Mouse (Mus musculus) thymus, postnatal 36 days (tissue): Measurements from ENCODE around the gene Armcx5.
A peak's percentile ranks its signal among the peaks of the same experiment; 100 is the strongest.
"Not testable (repeated sequence)": the region's sequence is repeated elsewhere in the genome, so short reads cannot be mapped to it uniquely, and the experiment has no call there.

Experiments
- DNase-seq, 2 experiments: peaks; one replicate each; pipeline ENCODE4 v3.0.0; 2022; ENCODE audit warnings: mixed read lengths in 2 of 2

Gene Armcx5

DNA sequence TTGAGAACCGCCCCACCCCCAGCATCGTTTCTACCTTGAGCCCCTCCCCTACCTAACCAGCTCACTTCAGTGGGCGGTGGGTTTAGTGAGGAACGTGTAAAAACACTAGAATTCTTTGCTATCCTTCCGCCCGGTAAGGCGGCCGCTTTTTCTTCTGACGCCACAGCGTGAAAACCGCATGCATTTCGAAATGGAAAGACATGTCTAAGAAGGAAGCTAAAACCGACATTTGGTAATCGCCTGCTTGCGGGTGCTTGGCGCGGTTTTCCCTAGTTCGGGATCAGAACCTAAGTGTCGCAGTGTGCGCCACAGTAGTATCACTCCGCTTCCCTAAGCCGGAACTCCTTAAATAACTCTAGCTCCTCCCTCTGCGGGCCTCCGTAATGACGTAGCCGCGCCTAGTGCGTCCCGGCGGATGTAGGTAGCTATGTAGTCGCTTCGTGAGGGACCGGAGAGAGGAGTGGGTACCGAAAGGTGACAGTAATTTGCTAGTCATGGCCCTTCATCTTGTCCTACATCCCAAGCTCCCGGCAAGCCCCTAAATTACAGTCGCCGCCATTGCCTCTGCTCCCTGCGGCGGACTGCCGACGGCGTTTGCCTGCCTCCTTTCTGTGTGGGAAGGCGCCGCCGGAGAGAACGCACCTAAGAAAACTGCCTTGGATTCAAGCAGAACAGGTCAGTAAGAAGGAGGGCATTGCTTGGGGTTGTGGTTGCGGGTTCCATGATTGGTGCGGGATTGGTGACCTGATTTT lies at the start of gene Armcx5, which contains the start of gene Gprasp1:
Armcx5 (plus strand) TSS at position 430 of the 752 bp plus-strand sequence.
Gprasp1 (plus strand) TSS at position 430 of the 752 bp plus-strand sequence.
- peak; percentile 81 to 86 for DNase-seq

DNA sequence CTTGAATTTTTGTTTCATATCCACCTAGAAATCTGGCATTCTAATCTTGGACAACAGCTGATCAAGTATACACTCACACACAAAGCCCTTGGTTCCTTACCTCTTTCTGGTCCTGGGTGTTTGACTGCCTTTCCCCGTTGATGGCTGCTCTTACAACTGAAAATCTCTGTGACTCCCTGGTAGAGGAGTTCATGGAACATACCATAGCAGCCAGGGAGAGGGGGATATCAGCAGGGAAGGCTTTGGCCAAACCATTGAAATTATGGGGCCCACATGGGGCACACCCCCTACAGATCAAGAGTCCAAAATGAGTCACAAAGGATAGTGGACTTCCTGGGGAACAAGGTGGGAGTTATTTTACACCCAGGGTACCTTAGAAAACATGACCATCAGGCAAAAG lies 48.9 kb upstream of the Armcx5 start, which contains the start of gene Tcp11x2:
Tcp11x2 (minus strand) TSS at position 158 of the 400 bp plus-strand sequence.
- DNase-seq, result no peak

DNA sequence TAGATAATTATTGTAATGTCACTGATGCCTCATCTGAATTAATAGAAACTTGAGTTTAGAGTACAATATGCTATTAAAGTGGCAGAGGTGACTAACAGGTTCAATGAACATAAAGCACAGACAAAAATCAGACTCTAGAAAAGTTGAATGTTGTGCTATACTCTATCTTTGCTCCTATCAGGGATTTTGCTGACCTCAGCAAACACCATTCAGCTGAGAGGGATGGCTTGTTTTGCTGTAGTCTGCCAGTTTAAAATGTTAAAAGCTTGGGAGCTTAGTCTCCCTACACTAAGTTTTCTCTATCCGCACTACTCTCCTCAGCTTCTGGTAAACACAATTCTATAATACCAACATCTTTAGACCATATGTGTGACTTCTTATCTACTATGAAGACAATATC lies 39.4 kb upstream of the Armcx5 start:
- no peak for DNase-seq

DNA sequence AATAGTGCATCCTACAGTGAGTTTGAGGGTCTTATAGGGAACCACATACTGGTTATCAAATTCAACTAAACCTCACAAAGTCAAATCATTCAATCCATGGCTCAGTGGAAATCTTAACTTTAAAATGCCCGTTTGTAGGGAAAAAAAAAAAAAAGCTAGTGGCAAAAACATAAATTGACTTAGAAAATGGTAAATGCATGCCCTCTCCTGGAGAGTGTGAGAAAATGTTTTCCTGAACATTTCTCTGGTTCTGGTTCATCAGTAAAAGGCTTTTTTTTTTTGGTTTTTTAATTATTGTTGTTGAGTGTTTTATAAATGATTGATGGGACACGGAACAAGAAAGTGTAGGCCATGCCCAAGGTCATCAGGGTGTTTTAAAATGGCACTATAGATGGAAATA lies 38.2 kb upstream of the Armcx5 start:
- no peak for DNase-seq

DNA sequence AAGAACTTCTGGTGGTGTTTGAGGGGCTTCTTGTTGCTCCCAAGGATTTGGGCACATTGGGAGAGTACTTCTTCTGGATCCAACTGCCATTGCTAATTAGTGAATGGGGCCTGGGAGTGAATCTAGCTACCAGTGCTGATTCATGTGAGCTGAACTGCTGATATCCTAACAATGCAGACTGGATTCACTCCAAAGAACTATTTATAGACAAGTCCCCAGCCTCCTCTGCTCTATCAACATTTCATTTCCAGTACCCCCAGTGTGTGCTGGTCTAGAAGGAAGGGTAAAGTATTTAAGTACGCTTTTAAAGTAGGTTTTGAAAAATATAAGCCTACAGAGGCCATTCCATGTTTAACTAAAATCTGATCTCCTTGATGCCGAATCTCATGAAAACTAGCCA lies 29.7 kb upstream of the Armcx5 start:
- DNase-seq, result no peak

DNA sequence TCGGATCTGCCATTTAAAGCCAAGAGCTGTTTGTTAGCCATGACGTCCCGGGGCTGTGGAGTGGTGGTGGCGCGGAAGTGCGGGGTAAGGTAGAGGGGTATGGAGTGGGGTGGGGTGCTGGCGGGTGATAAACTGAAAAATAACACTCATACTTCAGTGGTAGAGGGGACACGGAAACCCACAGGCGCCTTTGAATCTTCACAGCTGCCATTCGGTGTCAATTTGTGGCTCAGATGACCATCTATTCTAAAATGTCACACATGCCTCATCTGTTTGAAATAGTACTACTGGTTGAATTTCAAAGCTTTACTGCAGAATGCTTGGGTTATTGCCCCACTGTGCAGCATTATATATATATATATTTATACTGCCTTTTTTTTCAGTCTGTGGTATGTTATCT lies 17.4 kb upstream of the Armcx5 start, which contains the start of gene Tmsb15a:
Tmsb15a (minus strand) TSS at position 101 of the 400 bp plus-strand sequence.
- no peak for DNase-seq

DNA sequence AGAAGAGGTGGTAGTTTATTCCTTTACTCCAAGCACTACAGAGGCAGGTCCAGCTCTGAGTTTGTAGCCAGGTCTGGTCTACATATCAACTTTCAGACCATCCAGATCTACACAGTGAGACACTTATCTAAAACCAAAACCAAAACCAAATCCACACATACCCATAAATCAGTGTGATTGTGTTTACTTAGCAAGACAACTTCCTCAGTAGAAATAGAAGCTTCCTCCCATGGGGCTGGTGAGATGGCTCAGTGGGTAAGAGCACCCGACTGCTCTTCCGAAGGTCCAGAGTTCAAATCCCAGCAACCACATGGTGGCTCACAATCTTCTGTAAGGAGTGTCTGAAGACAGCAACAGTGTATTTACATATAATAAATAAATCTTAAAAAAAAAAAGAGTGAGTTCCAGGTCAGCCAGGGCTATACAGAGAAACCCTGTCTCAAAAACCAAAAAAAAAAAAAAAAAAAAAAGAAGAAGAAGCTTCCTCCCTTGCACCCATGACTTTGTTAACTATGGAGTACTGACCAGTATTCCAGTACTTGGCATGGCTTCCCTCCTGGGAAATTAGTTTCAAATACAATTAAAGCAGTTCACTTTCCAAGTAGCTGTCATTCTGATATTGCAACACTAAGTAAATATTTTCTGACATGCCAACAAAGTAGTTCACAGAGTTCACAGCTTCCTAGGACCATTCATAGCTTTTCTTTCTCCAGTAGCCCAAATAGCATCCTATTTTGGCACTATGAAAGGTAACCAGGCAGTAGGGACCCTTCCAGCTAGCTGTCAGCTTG lies 3.6 kb upstream of the Armcx5 start:
- no peak for DNase-seq

DNA sequence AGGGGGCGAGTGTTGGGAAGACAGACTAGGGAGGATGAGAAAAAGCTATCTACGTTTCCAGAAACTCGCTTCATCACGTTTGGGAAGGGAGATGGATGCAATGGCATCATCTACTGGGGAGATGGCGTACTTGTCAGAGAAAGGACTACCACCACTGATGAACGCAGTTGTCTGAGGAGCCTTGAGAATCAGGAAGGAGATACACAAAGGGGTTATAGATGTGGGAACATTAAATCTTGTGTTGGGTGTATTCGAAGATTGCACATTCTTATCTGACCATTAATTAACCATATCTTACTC lies 473 bp downstream of the Armcx5 start:
- no peak for DNase-seq

DNA sequence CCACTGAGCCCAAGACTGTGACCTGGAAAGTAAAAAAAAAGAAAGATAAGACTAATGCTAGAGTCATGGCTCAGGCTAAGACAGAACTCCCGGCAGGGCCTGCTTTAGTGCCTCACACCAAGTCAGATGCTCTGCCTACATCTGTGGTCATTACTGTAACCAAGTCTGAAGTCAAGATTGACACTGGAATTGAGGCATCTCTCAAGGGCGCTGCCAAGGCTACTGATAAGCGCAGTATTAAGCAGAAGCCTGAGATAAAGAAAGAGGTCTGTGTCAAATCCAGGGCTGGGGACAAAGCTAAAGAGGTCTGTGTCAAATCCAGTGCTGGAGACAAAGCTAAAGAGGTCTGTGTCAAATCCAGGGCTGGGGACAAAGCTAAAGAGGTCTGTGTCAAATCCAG lies 2.8 kb downstream of the Armcx5 start:
- DNase-seq, result not testable (repeated sequence)

DNA sequence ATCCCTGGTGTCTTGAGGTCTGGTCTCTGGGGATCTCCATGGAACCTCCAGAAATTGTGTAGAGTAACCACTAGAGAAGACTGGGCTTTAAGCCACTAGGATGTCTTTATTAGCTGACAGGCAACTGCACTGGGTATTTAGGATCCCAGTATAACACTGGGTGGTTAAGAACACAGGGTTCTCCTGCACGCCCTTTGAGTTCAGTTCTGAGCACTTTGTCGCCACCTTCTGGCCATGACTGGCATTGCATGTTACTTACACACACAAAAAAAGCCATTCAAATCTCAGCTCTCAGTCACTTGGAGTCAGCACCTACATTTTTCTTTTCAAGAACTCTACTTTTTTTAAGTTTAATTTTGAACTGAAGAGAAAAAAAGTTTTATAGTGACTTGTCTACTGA lies 10.3 kb downstream of the Armcx5 start:
- DNase-seq, result peak; percentile 55 to 61

DNA sequence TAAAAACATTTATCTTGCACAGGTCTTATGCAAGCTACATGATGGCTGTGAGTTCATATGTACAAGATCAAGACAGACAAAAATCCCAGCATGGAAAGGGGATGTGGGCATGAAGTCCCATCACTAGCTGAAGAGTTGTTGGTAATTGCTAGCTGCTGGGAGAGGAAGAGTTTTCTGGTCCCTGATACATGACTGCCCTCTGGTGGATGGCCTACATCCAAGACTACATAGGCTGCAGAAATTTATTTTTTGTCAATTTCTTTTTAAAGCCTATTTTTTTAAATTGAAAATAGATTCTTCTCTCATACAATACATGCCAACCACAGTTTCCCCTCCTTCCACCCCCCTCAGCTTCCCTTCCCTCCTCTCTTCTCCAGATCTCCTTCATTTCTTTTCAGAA lies 19.2 kb downstream of the Armcx5 start:
- peak in 1 of 2 experiments; percentile 1 for DNase-seq

DNA sequence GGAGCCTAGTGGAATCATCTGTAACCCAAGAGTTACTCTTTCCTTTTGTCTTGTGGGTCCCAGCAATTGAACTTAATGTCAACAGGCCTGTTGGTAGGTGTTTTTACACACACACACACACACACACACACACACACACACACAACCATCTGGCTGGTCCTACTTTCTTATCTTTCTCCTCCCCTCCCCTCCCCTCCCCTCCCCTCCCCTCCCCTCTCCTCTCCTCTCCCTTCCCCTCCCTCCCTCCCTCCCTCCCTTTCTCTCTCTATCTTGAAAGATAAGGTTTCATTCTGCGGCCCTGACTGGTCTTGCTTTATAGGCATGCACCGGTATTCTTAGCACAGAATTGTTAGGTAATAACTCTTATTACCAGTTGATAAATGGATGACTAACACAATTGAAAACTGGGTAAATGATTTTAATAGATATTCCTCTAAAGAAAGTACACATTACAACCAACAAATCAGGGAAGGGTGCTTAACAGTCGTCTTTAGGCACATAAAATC lies 25.6 kb downstream of the Armcx5 start:
- no peak for DNase-seq

DNA sequence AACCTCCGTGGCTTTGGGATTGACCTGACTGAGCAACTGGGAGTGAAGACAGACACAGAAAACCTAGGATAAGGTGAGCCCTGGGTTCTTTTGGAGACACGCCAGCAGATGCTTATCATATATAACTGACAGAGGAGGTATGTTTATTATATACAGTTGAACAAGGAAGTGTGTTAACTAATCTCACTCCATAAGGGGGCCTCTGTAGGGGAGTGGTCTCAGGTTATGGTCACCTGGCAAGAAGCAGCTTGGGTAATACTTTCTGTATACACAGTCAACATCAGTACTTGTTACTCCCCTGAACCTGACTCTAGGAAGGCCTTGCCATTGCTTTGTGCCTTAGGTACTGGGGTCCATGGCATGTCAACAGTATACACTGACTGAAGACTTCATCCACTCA lies 26.0 kb downstream of the Armcx5 start:
- no peak for DNase-seq

DNA sequence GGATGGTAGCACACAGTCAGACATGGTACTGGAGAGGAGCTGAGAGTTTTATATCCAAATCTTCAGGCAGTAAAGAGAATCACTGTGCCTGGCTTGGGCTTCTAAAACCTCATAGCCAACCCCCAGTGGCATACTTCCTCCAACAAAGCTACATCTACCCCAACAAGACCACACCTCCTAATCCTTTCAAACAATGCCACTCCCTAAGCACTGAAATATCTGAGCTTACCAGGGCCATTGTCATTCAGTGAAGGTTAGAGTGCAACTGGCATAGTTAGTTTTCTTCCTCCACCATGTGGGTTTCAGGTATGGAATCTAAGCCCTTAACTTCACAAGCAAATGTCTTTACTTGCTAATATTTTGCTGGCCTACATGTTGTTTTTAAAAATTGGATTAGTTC lies 49.0 kb downstream of the Armcx5 start:
- no peak for DNase-seq

DNA sequence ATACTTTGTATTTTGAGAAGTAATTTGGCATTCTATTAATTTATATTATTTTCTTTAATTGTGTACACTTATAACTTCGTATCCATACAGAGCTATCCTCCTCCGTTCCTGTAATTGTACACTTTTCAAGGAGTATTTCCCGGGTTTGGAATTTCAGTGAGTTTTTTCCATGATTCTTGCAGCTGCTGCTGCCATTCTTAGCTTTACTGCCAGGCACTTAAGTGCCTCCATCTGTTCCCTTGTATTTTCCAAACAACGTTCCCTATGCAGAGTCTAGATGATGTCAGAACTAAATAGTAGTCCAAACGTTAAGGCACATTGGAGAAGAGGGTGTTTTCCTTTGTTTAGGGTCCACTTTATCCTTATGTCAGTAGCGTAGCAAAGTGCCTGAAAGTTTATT lies 49.8 kb downstream of the Armcx5 start:
- DNase-seq, result no peak

DNA sequence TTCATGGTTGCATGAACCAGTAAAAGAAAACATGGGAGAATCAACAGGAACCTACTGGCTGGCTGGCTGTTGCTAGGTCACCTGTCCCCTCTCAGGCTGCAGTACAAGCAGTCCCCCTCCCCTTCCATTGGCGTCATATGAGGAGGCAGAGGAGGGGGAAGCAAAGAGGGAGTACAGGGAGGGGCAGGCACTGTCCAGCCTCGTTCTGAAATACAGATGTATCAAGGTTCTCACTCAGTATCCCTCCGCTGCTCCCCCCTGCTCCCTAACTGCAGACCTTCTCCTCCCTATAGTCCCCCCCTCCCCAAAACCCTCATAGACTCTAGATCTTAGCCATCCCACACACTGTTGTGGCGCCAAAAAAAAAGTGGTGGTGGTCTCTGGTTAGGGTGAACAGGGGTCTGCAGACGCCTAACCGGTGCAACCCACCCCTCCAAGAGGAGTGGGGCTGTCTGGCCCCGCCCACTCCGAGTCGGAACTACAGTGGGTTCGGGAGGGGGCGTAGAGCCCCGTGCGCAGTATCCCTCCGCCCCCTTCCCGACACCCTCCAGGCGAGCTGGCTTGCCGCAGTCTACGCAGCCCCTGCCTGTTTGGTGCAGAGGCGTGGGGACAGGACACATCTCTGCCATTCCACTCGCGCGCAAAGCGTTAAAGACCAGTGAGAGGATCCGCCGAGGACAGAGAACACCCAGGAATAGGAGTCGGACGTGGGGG lies 53.2 kb downstream of the Armcx5 start:
- peak; percentile 72 to 81 for DNase-seq

DNA sequence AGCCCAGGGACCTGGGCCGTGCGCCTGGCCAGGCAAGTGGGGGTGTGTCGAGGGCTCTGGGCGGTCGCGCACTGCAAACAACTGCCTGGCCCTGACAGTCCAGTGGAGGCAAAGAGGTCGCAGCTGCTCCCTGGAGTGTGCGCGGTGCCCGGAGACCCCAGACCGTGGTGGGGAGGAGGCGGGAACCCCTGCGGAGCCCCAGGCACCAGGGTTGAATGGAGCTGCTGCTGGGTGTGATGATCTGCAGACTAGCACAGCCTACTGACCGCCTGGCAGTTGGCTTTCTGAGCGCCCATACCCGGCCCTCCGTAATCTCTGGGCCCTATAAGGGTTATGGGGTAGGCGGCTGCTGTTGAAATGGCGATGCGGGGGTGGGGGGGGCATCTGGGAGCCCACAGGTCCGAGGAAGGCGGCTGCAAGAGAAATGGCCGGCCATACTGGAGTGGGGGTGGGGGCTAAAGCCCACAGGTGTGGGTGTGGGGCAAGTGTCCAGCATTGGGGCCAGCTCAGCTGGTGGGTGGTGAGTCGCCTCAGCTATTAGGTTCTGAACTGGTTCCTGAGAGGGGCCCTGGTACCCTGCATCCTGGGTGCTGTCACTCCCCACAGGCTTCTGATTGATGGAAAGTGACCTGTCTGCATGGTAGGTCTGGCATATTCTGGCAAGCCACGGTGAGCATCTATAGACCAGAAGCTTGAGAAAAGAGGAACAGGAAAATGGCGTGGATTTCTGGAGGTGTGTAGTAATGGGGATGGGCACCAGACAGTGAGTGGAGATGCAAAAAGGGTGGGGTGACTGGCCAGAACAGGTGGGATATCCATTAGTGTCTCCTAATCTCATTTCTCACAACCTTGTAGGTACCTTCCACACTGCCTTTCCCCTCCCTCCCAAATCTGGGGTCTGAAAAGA lies 54.0 kb downstream of the Armcx5 start:
- DNase-seq, result peak; percentile 6 to 21
